Mouse (Mus musculus) liver, embryonic 11.5 days (tissue): ENCODE measurements at regions not wholly inside any gene's neighbourhood (a gene's known extent, or its start where the extent isn't known, plus 50 kb on each side); places are given as distances from the start of the nearest gene placed in this dataset.

Experiments used
- ATAC-seq: fragments of 200-750 bp; cut with Nextera tagmentation; replicated peaks from 2 replicates; pipeline ENCODE4 v1.8.0; 2017; ENCODE audit warnings: moderate number of reproducible peaks, mild to moderate bottlenecking, moderate TSS enrichment, moderate library complexity; ENCODE audit not compliant: low FRiP score
- DNase-seq: peaks from one replicate; pipeline ENCODE4 v3.0.0-alpha.2; 2017; ENCODE audit warnings: low spot score
- H3K27ac ChIP-seq: fragments of 300-500 bp; sonication (generic); 2 replicates; pipeline ENCODE4 v1.5.1; 2014; ENCODE audit warnings: mild to moderate bottlenecking, low read depth, low read length, control low read depth
- H3K27me3 ChIP-seq: fragments of 300-500 bp; sonication (generic); replicated peaks from 2 replicates; pipeline ENCODE4 v1.6.1; 2014; ENCODE audit warnings: low read length, mixed read lengths; ENCODE audit not compliant: control insufficient read depth, insufficient read depth
- H3K36me3 ChIP-seq: fragments of 300-500 bp; sonication (generic); 2 replicates; pipeline ENCODE4 v1.6.1; 2014; ENCODE audit warnings: mild to moderate bottlenecking, low read length, moderate library complexity, mixed read lengths; ENCODE audit not compliant: control insufficient read depth, insufficient read depth
- H3K4me1 ChIP-seq: fragments of 300-500 bp; sonication (generic); replicated peaks from 2 replicates; pipeline ENCODE4 v1.6.1; 2014; ENCODE audit warnings: low read length, mixed read lengths; ENCODE audit not compliant: control insufficient read depth, insufficient read depth
- H3K4me2 ChIP-seq: fragments of 300-500 bp; sonication (generic); 2 replicates; pipeline ENCODE4 v1.6.1; 2014; ENCODE audit warnings: mild to moderate bottlenecking, control low read depth, moderate library complexity
- H3K4me3 ChIP-seq: fragments of 300-500 bp; sonication (generic); 2 replicates; pipeline ENCODE4 v1.5.1; 2014; ENCODE audit warnings: low read depth, low read length, control low read depth
- H3K9ac ChIP-seq: fragments of 300-500 bp; sonication (generic); 2 replicates; pipeline ENCODE4 v1.6.1; 2014; ENCODE audit warnings: low read depth, low read length, control low read depth
- H3K9me3 ChIP-seq: fragments of 300-500 bp; sonication (generic); 2 replicates; pipeline ENCODE4 v1.6.1; 2016; ENCODE audit warnings: low read length, inconsistent platforms, mixed read lengths; ENCODE audit not compliant: control insufficient read depth
- WGBS: fragments of 180-500 bp; shearing (Covaris S2); extraction: QIAGEN DNeasy Blood & Tissue Kit; methylation state at CpG from one replicate; pipeline ENCODE4 v1.1.7; 2014; 5-methylcytosine and 5-hydroxymethylcytosine counted together

DNA sequence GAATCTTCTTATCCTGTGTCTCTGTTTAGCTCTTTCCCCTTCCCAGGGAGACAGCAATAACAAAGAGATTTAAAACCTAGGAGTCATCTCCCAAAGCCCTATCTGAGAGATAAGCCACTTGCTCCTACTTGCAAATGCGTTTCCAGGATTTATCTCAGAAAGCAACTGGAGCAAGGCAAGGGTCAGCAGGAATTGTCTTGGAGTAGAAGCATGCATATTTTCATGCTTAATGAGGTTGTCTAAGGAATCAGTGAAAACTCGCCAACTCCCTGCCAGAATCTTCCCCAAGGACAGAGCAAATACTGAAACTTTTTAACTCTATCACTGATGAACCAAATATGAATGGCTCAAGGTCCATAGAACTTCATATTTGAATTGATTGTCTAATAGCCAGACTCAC is 234.6 kb upstream of the Cd180 start:
- H3K36me3 ChIP-seq = no peaks in the 10 kb centered on the region
- H3K9me3 ChIP-seq = no peaks in the 10 kb centered on the region
- H3K4me1 ChIP-seq = no peaks in the 10 kb centered on the region
- H3K4me3 ChIP-seq = no peak overlapping the region
- DNase-seq (no peak), ATAC-seq (no peak)
- H3K27ac ChIP-seq = no peak overlapping the region
- no peak overlapping the region for H3K9ac ChIP-seq
- WGBS = 54% methylated on average over 2 of the region's 2 CpGs
- H3K27me3 ChIP-seq = no peaks in the 10 kb centered on the region
- no peak overlapping the region for H3K4me2 ChIP-seq

- no peaks in the 10 kb centered on the region for H3K4me1 ChIP-seq
- no peak overlapping the region for H3K4me2 ChIP-seq
- ATAC-seq (no peak), DNase-seq (no peak)
- no peaks in the 10 kb centered on the region for H3K27me3 ChIP-seq
- WGBS = 83% methylated on average over 2 of the region's 2 CpGs
- H3K9ac ChIP-seq = no peak overlapping the region
- no peak overlapping the region for H3K27ac ChIP-seq
- no peaks in the 10 kb centered on the region for H3K9me3 ChIP-seq
- H3K36me3 ChIP-seq = no peaks in the 10 kb centered on the region
- H3K4me3 ChIP-seq = no peak overlapping the region
Observed at GRCm38 (mm10) chr13:102463993-102464392, 229.4 kb upstream of the Cd180 start.

GRCm38 (mm10) chr13:102481906-102482305 is 211.5 kb upstream of the Cd180 start:
- H3K4me2 ChIP-seq = no peak overlapping the region
- no peak overlapping the region for H3K4me3 ChIP-seq
- no peaks in the 10 kb centered on the region for H3K4me1 ChIP-seq
- ATAC-seq (no peak), DNase-seq (no peak)
- no peak overlapping the region for H3K9ac ChIP-seq
- H3K27ac ChIP-seq = no peak overlapping the region
- WGBS = 74% methylated on average over 3 of the region's 3 CpGs
- H3K27me3 ChIP-seq = no peaks in the 10 kb centered on the region
- H3K36me3 ChIP-seq = no peaks in the 10 kb centered on the region
- no peaks in the 10 kb centered on the region for H3K9me3 ChIP-seq

GRCm38 (mm10) chr13:102482451-102482850 is 210.9 kb upstream of the Cd180 start:
- H3K4me2 ChIP-seq = no peak overlapping the region
- ATAC-seq (no peak), DNase-seq (no peak)
- H3K36me3 ChIP-seq = no peaks in the 10 kb centered on the region
- H3K27me3 ChIP-seq = no peaks in the 10 kb centered on the region
- no peaks in the 10 kb centered on the region for H3K4me1 ChIP-seq
- no peaks in the 10 kb centered on the region for H3K9me3 ChIP-seq
- H3K9ac ChIP-seq = no peak overlapping the region
- WGBS = 79% methylated on average over 3 of the region's 3 CpGs
- H3K27ac ChIP-seq = no peak overlapping the region
- no peak overlapping the region for H3K4me3 ChIP-seq

DNA sequence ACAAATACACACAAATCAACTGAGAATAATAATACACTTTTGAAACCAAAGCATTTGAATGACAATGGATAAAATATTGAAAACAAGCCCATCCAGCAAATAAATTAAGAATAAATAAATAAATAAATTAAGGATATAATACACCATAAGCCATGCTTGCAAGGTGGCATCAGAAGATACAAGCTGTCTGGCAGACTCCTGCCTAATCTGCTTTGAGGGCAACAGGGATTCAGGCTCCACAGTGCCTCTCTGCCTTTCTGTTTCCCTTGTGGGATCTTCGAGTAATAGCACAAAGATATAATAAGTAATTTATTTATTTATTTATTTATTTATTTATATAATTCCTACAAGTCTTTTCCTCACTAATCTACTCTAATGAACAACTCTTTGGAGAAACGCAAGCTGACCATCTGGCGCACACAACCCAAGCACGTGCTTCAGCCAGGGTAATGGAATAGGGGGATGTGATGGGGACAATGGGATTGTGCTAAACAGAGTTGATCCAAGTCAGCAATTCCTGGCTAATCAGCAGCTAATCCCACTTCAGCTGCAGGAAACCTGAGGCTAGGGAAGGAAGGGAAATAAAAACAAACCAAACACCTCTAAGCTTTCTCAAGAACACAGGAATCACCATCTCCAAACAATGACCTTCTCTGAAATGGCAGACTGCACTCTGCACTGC is 205.8 kb upstream of the Cd180 start:
- Histone ChIP-seq H3K4me1 (no peaks in the 10 kb centered on the region), H3K4me3 (no peak overlapping the region), H3K4me2 (no peak overlapping the region), H3K27ac (no peak overlapping the region), H3K36me3 (no peaks in the 10 kb centered on the region), H3K27me3 (no peaks in the 10 kb centered on the region), H3K9me3 (no peaks in the 10 kb centered on the region), H3K9ac (no peak overlapping the region)
- 69% methylated on average over 4 of the region's 4 CpGs for WGBS
- DNase-seq (no peak), ATAC-seq (no peak)

DNA sequence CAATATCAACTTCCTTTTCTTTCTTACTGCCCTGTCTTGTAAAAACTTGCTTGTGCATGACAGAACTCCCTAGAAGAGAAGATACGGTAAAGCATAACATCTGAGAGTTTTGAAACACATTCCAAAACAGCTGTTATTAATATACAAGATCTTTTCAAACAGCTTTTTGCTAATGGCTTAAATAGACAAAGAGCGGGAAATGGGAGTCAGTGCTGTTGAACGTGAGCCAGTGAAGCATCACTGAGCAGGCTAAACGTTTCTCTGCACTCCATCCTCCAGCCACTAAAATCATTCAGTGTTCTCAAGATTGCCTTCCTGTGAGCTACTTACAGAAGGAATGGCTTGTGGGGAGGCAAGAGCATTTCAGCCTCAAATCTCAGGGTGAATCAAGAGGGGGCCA is 202.0 kb upstream of the Cd180 start:
- no peaks in the 10 kb centered on the region for H3K4me1 ChIP-seq
- H3K4me3 ChIP-seq = no peak overlapping the region
- ATAC-seq = no peak
- no peaks in the 10 kb centered on the region for H3K27me3 ChIP-seq
- no peak for DNase-seq
- no peak overlapping the region for H3K4me2 ChIP-seq
- 89% methylated on average over 4 of the region's 4 CpGs for WGBS
- no peak overlapping the region for H3K9ac ChIP-seq
- H3K9me3 ChIP-seq = no peaks in the 10 kb centered on the region
- H3K36me3 ChIP-seq = no peaks in the 10 kb centered on the region
- H3K27ac ChIP-seq = no peak overlapping the region

DNA sequence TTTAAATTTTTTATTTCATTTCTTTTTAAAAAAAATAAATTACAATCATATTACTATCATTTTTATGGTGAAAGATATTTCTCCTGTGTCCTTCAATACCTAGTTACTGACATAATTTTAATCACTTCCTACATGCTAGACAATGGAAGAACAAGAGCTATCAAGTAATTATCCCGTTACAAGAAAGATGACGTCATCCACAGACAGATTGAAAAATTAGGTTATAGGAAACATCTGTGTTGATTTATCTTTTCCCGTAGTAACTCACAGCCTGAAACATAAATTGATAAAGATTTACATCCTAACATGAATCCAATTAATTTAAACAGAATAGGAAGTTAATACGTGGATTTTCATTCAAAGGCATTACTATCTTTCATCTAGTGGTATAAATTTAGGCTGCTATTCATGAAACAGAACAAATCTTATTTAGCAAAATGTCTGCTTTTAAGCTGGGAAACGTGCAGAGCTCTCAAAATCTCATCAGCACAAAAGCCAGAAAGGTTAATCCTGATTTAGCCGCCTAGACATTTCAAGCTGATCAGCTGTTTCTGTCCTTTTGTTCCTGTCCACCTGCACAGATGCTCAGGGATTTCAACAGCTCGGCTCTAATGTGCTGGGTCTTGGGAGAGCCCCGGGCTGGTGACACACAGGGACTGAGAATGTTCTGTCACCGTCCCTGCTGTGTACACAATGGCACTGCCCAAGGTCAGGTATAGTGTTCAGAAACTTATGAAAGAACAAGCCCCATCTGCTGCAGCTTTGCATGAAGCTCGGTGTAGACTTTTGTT is 189.0 kb upstream of the Cd180 start:
- DNase-seq (no peak), ATAC-seq (no peak)
- no peaks in the 10 kb centered on the region for H3K4me1 ChIP-seq
- WGBS = 64% methylated on average over 10 of the region's 10 CpGs
- H3K9me3 ChIP-seq = no peaks in the 10 kb centered on the region
- H3K9ac ChIP-seq = no peak overlapping the region
- no peaks in the 10 kb centered on the region for H3K36me3 ChIP-seq
- H3K4me2 ChIP-seq = no peak overlapping the region
- H3K27me3 ChIP-seq = no peaks in the 10 kb centered on the region
- H3K4me3 ChIP-seq = no peak overlapping the region
- no peak overlapping the region for H3K27ac ChIP-seq

DNA sequence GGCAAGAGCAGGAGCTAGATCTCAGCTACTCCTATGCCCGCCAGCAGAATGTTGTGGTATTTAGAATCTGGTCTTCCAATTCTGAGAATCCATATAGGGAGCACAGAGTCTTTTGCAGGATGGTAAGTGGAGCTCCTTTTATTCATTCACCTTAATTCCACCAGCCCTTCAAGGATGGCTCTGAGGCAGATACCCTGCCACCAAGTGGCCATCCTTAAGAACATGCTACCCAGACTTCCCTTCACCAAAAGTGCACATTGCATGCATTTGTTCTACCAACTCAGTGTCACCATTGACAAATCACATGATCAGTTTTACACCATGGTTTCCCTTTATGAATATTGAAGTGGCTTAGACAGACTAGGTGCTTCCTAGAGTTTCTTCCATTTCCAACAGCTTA is 186.1 kb upstream of the Cd180 start:
- WGBS = 86% methylated on average over 1 of the region's 1 CpGs
- H3K36me3 ChIP-seq = no peaks in the 10 kb centered on the region
- H3K27ac ChIP-seq = no peak overlapping the region
- no peak for DNase-seq
- H3K9me3 ChIP-seq = no peaks in the 10 kb centered on the region
- no peak overlapping the region for H3K4me3 ChIP-seq
- no peak overlapping the region for H3K4me2 ChIP-seq
- no peak overlapping the region for H3K9ac ChIP-seq
- no peak for ATAC-seq
- H3K27me3 ChIP-seq = no peaks in the 10 kb centered on the region
- no peaks in the 10 kb centered on the region for H3K4me1 ChIP-seq

- Histone ChIP-seq H3K4me3 (no peak overlapping the region), H3K36me3 (no peaks in the 10 kb centered on the region), H3K4me1 (no peaks in the 10 kb centered on the region), H3K4me2 (no peak overlapping the region), H3K9me3 (no peaks in the 10 kb centered on the region), H3K27me3 (no peaks in the 10 kb centered on the region), H3K9ac (no peak overlapping the region), H3K27ac (no peak overlapping the region)
- DNase-seq (no peak), ATAC-seq (no peak)
Observed at GRCm38 (mm10) chr13:102507916-102508315, 185.4 kb upstream of the Cd180 start.
